Mouse (Mus musculus): ENCODE measurements around the gene Il16.

The Il16 gene

DNA sequence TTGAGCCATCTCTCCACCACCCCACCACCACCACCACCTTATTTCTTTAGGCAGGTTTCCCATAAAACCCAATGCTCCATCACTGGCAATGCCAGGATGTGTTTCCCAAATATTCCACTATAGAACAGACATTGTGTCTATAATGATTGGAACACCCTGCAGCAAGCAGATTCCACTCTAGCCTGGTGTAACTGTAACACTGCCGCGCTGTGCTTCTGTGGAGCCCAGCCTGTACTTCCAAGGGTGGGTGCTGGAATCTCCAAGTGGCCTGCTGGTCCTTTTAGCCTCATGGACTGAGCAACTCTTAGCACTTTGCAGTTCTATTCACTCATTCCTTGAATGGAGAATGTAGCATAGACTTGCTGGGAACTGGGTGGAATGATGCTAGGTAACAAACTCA is 138.7 kb downstream of the Il16 start:
- DNase-seq (ENCODE audit: low spot score) = no peak

DNA sequence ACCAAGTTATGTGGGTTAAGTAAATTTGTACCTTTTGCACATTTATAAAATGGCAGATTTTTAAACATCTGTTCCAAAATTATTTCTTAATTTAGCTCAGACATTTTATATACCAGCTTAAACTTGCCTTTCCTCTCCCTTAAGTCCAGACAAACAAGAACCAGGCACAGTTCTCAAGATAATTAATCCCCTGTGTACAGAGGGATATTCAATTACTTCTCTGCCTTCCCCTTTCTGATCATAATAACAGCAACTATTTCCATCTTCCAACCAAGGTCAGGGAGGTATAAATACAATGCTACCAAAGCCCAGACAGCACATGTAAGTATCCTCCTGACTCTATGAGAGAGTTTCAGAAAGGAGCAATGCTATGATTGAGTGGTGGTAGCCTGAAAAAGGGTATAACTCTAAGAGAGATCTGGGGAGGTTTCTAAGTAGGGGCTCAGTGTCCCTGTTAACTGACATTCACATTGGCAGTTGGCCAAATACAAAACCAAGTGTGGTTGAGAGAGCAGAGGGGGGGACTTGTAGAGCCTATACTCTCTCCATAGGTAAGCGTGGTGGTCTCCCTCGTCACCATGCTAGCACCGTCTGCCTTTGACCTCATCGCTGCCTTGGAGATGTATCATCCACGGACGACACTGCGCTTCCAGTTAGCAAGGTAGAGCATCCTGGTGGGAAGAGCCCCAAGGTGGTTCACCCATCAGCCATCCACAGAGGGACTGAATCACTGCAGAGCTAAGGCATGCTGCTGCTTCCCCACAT is 141.2 kb downstream of the Il16 start:
- DNase-seq (ENCODE audit: low spot score) = no peak

DNA sequence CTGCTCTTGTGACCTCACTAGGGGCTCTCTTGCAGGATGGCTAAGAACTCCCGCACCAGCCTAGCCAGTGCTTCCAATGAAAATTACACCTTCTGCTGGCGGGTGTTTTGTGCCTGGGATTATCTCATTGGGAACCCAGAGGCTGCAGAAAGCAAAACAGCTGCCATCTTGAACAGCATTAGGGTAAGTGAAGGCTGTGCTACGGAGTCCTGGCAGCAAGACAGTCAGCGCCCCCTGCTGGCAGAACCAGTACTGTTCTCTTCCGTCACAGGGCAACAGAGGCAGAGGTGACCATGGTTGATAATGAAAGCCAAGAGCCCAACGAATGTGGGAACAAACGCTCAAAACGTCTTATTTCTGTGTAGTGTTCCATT is 145.6 kb downstream of the Il16 start:
- peak; percentile 60 for DNase-seq (ENCODE audit: low spot score)

DNA sequence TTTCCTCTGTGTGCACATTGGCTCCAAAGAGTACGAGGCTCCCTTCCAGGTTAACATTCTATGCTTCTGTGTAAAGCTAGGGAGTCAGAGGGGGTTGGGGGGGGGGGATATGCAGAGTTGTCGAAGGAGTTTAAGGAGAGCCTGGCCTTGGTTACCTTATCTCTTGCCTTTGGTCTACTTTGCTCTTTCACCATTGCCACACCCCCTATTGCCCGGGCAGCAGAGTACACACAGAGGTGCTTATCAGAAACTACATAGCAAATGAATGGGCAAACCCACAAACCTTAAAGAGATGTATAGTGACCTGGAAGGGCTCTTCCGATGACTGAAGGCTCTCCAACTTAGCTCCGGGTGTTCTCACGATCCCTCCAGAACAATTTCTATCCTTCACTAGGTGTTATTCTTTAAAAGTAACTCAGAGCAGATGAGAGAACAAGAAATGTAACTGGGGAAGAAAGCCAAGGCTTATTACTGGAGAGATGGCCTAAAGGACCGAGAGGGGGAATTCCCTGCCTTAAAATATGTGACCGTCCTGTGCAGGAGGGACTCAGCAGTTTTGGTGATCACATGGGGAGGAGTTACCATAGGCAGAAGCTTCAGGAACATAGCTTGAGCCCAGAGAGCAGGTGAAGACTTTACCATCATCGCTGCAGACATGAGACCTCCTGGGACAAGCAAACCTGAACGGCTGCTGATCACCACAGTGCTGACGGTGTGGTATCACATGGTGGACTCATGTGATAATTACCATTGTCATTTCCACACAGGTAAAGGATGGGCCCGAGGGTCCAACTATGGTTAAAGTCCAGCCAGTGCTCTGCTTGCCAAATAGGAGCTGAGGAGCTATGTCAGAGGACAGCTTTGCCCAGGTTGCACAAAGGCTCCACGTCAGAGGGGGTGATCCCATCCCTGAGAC is 146.3 kb downstream of the Il16 start:
- DNase-seq (ENCODE audit: low spot score) = no peak

DNA sequence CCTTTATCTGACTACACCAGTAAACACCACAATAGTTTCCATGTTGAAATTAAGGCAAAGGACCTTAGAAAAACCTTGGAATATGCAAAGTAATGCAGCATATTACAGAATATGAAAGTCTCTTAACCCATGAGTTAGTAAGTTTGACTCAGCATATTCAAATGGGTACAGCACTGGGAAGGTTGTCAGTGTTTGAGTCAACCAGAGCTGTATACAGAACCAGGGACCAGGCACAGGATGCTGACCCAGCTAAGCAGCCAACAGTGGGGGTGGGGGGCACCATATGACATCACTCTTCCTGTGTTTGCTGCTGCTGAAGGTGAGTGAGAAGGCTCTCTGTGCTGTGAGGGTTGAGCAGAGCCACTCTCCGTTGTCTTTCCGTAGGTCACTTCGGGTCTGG is 148.5 kb downstream of the Il16 start:
- DNase-seq (ENCODE audit: low spot score) = no peak

DNA sequence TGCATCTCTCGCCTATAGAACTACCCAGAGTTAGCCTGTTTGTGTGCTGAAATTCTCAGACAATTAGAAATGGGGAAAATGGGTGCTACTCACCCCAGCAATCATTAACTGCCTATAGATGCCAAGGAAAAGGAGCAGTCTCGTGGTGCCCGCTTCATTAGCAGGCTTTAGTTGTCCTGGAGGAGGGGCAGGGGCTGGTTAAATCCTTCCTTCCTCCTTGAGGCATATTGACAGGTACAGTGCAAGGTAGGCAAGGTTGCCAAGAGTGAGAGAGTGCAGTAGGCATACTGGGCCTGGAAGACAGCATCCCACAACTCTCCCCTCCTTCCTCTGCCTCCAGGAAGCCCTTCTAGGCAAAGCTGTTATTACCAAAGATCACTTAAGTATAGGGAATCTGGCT is 151.5 kb downstream of the Il16 start:
- no peak for DNase-seq (ENCODE audit: low spot score)

Data from layer of hippocampus, adult 11-12 months (tissue).